Mouse (Mus musculus) common myeloid progenitor, adult 5-6 weeks (primary cell): ENCODE measurements at regions not wholly inside any gene's neighbourhood (a gene's known extent, or its start where the extent isn't known, plus 50 kb on each side); places are given as distances from the start of the nearest gene placed in this dataset.

Experiments used
- ATAC-seq: replicated peaks from 2 replicates; pipeline ENCODE4 v1.8.0; 2016; ENCODE audit warnings: low read depth, mild to moderate bottlenecking, moderate TSS enrichment, inconsistent platforms; ENCODE audit not compliant: poor library complexity, severe bottlenecking

GRCm38 (mm10) chr1:52397460-52397859 lies 103.0 kb downstream of the Nab1 start:
- ATAC-seq = peak; percentile 77

- ATAC-seq = 0 out of 2 replicates have a peak, but pooled peaks have one; percentile 42
Measured at GRCm38 (mm10) chr1:52392933-52393332, 107.5 kb downstream of the Nab1 start.

GRCm38 (mm10) chr1:52388836-52389235 lies 111.6 kb downstream of the Nab1 start:
- ATAC-seq = no peak

- no peak for ATAC-seq
Measured at GRCm38 (mm10) chr1:52388118-52388517, 112.4 kb downstream of the Nab1 start.

- 0 out of 2 replicates have a peak, but pooled peaks have one; percentile 36 for ATAC-seq
Measured at GRCm38 (mm10) chr1:52387062-52387461, 113.4 kb downstream of the Nab1 start.

- no peak for ATAC-seq
Measured at GRCm38 (mm10) chr1:52375320-52375719, 125.2 kb downstream of the Nab1 start.

GRCm38 (mm10) chr1:52374666-52375065 lies 125.8 kb downstream of the Nab1 start:
- no peak for ATAC-seq

GRCm38 (mm10) chr1:52373817-52374216 lies 126.7 kb downstream of the Nab1 start:
- ATAC-seq = no peak

- 0 out of 2 replicates have a peak, but pooled peaks have one; percentile 15 for ATAC-seq
Measured at GRCm38 (mm10) chr1:52366386-52366785, 133.4 kb upstream of the Gls start.

- no peak for ATAC-seq
Measured at GRCm38 (mm10) chr1:52363625-52364024, 130.6 kb upstream of the Gls start.

GRCm38 (mm10) chr1:52362976-52363375 lies 129.9 kb upstream of the Gls start:
- no peak for ATAC-seq

GRCm38 (mm10) chr1:52354041-52354582 lies 121.1 kb upstream of the Gls start:
- ATAC-seq = no peak

- ATAC-seq = peak; percentile 98
Measured at GRCm38 (mm10) chr1:52342127-52342526, 109.1 kb upstream of the Gls start.

GRCm38 (mm10) chr1:52338704-52339103 lies 105.7 kb upstream of the Gls start:
- ATAC-seq = no peak

GRCm38 (mm10) chr1:52338243-52338642 lies 105.2 kb upstream of the Gls start:
- no peak for ATAC-seq

- no peak for ATAC-seq
Measured at GRCm38 (mm10) chr1:52336696-52337095, 103.7 kb upstream of the Gls start.

- no peak for ATAC-seq
Measured at GRCm38 (mm10) chr1:52332013-52332412, 99.0 kb upstream of the Gls start.

GRCm38 (mm10) chr1:52331442-52331841 lies 98.4 kb upstream of the Gls start:
- ATAC-seq = peak; percentile 100

- no peak for ATAC-seq
Measured at GRCm38 (mm10) chr1:52330496-52330895, 97.5 kb upstream of the Gls start.

GRCm38 (mm10) chr1:52328507-52328906 lies 95.5 kb upstream of the Gls start:
- ATAC-seq = peak; percentile 57; the same call in 1 of the 2 replicates

GRCm38 (mm10) chr1:52324356-52324755 lies 91.3 kb upstream of the Gls start:
- no peak for ATAC-seq

- ATAC-seq = no peak
Measured at GRCm38 (mm10) chr1:52312076-52312633, 79.1 kb upstream of the Gls start.
